Mouse (Mus musculus) bone marrow macrophage, adult 2 months (primary cell): ENCODE data around the gene Spib.

Experiments used
- CTCF ChIP-seq: IDR thresholded peaks from 2 replicates; pipeline ENCODE4 v1.5.1; 2012; ENCODE audit warnings: low read depth, mild to moderate bottlenecking, low read length, moderate library complexity
- POLR2A ChIP-seq: IDR thresholded peaks from 2 replicates; pipeline ENCODE4 v1.6.1; 2012; ENCODE audit warnings: mild to moderate bottlenecking, low read depth, low read length, borderline replicate concordance

DNA sequence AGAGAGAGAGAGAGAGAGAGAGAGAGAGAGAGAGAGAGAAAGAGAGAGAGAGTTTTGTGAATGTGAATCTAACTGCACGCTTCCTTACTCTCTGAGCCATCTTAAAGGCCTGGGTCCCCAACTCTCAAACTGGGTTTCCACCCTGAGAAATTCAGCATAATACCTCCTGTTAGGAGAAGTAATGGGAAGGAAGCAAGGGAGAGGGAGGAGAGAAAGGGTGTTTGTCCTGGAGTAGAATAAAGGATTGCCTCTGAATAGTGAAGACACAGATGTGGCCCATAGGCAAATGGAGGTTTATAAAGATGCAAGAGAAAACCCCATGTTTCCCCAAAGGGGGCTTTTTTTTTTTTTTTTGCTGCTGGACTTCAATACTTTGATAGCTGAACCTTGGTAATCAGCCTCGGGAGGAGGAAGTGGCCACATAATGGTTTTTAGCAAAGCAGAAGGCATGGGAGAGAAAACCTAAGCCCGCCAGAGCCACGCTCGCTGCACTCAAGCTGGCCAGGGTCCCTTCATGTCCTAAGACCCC, 41.1 kb upstream of the Spib start:
- TF ChIP-seq CTCF = no peak
- TF ChIP-seq POLR2A = no peak
